Mouse (Mus musculus) kidney, postnatal 0 days (tissue): ENCODE data around the gene Mrps21. TPM values are rescaled to one million over a fixed set of nuclear protein-coding genes. Genes with fewer than 3 reads are reported as not detected.

ENCODE experiments used
- ATAC-seq: fragments of 200-750 bp; cut with Nextera tagmentation; replicated peaks from 2 replicates; pipeline ENCODE4 v1.8.0; 2017; ENCODE audit warnings: low read depth, moderate number of reproducible peaks, moderate TSS enrichment, moderate library complexity; ENCODE audit not compliant: low FRiP score
- DNase-seq: peaks from one replicate; pipeline ENCODE4 v3.0.0-alpha.2; 2016; ENCODE audit warnings: low spot score
- H3K27ac ChIP-seq: fragments of 300-500 bp; sonication (generic); 2 replicates; pipeline ENCODE4 v1.5.1; 2014; ENCODE audit warnings: mild to moderate bottlenecking
- H3K27me3 ChIP-seq: fragments of 300-500 bp; sonication (generic); 2 replicates; pipeline ENCODE4 v1.6.1; 2014; ENCODE audit warnings: low read length, mixed read lengths; ENCODE audit not compliant: insufficient read depth
- H3K36me3 ChIP-seq: fragments of 300-500 bp; sonication (generic); 2 replicates; pipeline ENCODE4 v1.6.1; 2014; ENCODE audit warnings: low read length, mixed read lengths; ENCODE audit not compliant: insufficient read depth
- H3K4me1 ChIP-seq: fragments of 300-500 bp; sonication (generic); replicated peaks from 2 replicates; pipeline ENCODE4 v1.6.1; 2014; ENCODE audit warnings: antibody characterized with exemption, low read length, mixed read lengths; ENCODE audit not compliant: insufficient read depth
- H3K4me2 ChIP-seq: fragments of 300-500 bp; sonication (generic); 2 replicates; pipeline ENCODE4 v1.6.1; 2014; ENCODE audit warnings: mild to moderate bottlenecking, low read length, moderate library complexity, mixed read lengths
- H3K4me3 ChIP-seq: fragments of 300-500 bp; sonication (generic); replicated peaks from 2 replicates; pipeline ENCODE4 v1.5.1; 2014; ENCODE audit warnings: low read depth, low read length
- H3K9ac ChIP-seq: fragments of 300-500 bp; sonication (generic); 2 replicates; pipeline ENCODE4 v1.6.1; 2014; ENCODE audit warnings: low read depth, low read length
- H3K9me3 ChIP-seq: fragments of 300-500 bp; sonication (generic); replicated peaks from 2 replicates; pipeline ENCODE4 v1.6.1; 2016; ENCODE audit warnings: low read length, inconsistent platforms, mixed read lengths
- CTCF ChIP-seq: IDR thresholded peaks from 2 replicates; pipeline ENCODE4 v1.5.1; 2016; ENCODE audit warnings: antibody characterized with exemption, low read depth, mild to moderate bottlenecking, moderate library complexity
- WGBS: fragments of 180-500 bp; shearing (Covaris S2); extraction: QIAGEN DNeasy Blood & Tissue Kit; methylation state at CpG from one replicate; pipeline ENCODE4 v1.1.7; 2014; 5-methylcytosine and 5-hydroxymethylcytosine counted together
- polyA plus RNA-seq: library from polyadenylated mRNA; unstranded; fragments of >200 nt; fragmentation: Nextera tagmentation; extraction: Ambion mirVana; gene quantifications from 2 replicates; pipeline ENCODE4 v1.2.1, GENCODE M21; 2015

The Mrps21 gene
- polyA plus RNA-seq, 1 experiment from 2014 or later: 494 TPM

DNA sequence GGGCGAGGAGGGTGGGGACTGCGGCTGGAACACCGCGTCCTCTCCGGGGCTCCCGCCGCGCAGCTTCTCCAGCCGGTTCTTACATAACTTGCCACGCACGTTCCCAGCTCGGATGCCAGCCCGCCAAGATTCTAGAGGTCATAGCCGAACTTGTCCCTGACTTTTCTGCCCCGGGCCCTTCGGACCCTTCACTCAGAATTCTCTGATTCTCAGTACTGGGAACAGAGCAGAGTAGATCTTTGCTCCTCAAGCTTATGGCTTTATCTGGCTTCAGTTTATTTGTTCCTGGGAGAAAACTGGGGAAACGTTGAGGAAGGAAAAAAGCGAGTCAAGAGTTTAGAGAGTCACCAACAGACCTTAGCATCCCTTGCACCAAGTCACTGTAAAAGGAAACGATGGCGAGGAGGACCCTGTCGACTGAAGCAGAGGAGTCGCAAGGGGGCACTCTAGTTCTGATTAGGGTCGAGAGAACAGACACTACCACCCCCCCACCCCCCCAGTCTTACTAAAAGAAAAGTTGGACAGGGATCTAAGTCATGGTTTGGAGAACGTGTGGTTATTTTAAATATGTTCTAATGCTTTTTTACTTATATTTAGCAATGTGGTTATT is 11.6 kb upstream of the Mrps21 start:
- WGBS: 3% methylated on average over 24 of the region's 24 CpGs
- peak overlapping the region; percentile 26 for H3K4me3 ChIP-seq
- H3K9me3 ChIP-seq: no peaks in the 10 kb centered on the region
- peak overlapping the region; percentile 5; the same call in 1 of the 2 replicates for H3K9ac ChIP-seq
- peak overlapping the region; percentile 97 for H3K4me2 ChIP-seq
- H3K4me1 ChIP-seq: peaks cover 6% of the 10 kb centered on the region; the same call in 1 of the 2 replicates
- peak; percentile 93 for DNase-seq
- H3K36me3 ChIP-seq: 0 out of 2 replicates have a peak, but pooled peaks cover 3% of the 10 kb centered on the region
- H3K27me3 ChIP-seq: no peaks in the 10 kb centered on the region
- TF ChIP-seq CTCF: peak; percentile 71
- ATAC-seq: no peak
- 0 out of 2 replicates have a peak overlapping the region, but pooled peaks have one; percentile 0 for H3K27ac ChIP-seq

DNA sequence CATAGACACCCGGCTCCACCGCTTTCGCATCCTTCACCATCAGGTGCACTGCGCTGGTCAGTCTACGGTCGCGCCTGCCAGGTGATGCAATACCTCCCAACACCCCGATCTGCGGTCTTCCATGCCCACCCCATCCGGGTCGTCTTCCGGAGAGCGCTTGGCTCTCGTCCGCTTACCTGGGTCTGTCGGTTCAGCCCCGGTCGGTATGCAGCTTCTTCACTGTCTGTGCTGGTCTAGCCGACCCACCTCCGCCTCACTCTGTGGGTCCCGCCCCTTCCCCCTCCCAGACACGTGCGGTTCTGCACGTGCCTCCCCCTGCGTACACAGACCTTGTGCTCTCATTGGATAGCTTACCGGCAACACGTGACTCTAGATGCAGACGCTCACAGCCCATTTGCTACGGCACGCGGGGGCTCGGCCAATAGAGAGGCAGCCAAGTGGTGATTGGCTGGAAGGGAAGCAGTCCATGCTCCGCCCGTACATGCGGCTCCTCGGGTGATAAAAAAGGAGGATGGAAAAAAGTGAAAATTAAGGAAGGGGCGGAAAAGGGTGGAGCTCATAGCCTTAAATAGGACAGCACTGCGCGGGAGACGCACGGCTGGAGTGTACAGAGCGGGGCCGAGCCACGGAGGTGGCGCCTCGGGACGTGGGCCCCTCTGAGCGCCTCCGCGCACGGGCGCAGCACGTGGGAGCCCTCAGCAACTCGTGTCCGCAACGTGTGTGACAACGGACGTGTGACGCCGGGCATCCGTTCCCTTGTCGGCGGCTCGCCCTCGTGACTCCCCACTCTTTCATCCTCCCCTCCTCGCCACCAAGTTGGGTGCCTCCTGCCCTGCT is 10.9 kb upstream of the Mrps21 start, which contains the start of gene Ciart:
Ciart (minus strand) TSS at position 273 of the 837 bp plus-strand sequence.
- no peaks in the 10 kb centered on the region for H3K27me3 ChIP-seq
- WGBS: under 1% methylated on average over 57 of the region's 66 CpGs
- H3K9ac ChIP-seq: peak within 1 kb of the TSS; percentile 53; the same call in 1 of the 2 replicates
- peak within 1 kb of the TSS; percentile 31; the same call in 1 of the 2 replicates for H3K27ac ChIP-seq
- TF ChIP-seq CTCF: no peak
- peak within 1 kb of the TSS; percentile 43 for H3K4me3 ChIP-seq
- peak; percentile 98 for ATAC-seq
- peaks cover 6% of the 10 kb centered on the region; the same call in 1 of the 2 replicates for H3K4me1 ChIP-seq
- peak within 1 kb of the TSS; percentile 97 for H3K4me2 ChIP-seq
- H3K36me3 ChIP-seq: 0 out of 2 replicates have a peak, but pooled peaks cover 1% of the 10 kb centered on the region
- DNase-seq: peak; percentile 99
- H3K9me3 ChIP-seq: no peaks in the 10 kb centered on the region

DNA sequence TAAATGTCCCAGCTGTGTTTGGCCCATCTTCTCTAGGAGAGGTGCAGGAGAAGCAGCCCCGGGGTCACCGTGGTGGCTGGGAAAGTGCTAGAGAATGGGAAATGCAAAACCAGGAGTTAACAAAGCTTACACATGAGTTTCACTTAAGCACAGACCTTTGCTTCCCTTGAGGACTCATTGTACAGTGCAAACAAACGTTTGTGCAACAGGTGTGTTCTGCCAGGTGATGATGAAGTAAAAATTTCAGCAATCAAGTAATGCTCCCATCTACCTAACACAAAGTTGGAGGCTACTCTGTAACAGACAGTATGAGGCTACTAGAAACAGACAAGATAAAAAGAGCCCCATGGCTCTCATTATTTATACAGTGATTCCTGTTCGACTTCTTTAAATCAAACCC is 7.7 kb upstream of the Mrps21 start:
- no peaks in the 10 kb centered on the region for H3K36me3 ChIP-seq
- peaks cover 6% of the 10 kb centered on the region; the same call in 1 of the 2 replicates for H3K4me1 ChIP-seq
- DNase-seq: no peak
- no peak for ATAC-seq
- H3K27ac ChIP-seq: no peak overlapping the region
- 91% methylated on average over 4 of the region's 4 CpGs for WGBS
- no peak overlapping the region for H3K9ac ChIP-seq
- no peaks in the 10 kb centered on the region for H3K27me3 ChIP-seq
- no peak overlapping the region for H3K4me2 ChIP-seq
- H3K9me3 ChIP-seq: no peaks in the 10 kb centered on the region
- TF ChIP-seq CTCF: no peak
- no peak overlapping the region for H3K4me3 ChIP-seq

DNA sequence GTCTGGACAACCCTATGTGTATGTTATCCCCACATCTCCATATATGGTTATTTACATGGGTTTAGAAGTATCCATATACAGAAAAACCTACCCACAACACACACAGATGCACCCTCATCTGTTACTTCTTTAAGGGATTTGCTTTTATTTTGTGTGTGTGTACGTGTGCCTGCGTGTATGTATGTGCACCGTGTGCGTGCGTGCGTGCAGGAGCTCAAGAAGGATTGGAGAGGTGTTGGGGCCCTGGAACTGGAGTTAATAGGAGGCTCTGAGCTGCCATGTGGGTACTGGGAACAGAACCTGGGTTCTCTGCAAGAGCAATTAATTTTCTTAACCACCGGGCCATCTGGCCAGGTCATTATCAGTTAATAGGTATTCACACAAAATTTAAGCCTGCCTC is 729 bp upstream of the Mrps21 start:
- Histone ChIP-seq H3K27ac (no peak overlapping the region), H3K9ac (peak overlapping the region; percentile 80; the same call in 1 of the 2 replicates), H3K27me3 (no peaks in the 10 kb centered on the region), H3K4me3 (peak overlapping the region; percentile 61), H3K9me3 (no peaks in the 10 kb centered on the region), H3K4me2 (peak overlapping the region; percentile 46), H3K4me1 (no peaks in the 10 kb centered on the region; the same call in 1 of the 2 replicates), H3K36me3 (peaks cover 7% of the 10 kb centered on the region; the same call in 1 of the 2 replicates)
- WGBS: 62% methylated on average over 7 of the region's 7 CpGs
- no peak for ATAC-seq
- DNase-seq: no peak
- TF ChIP-seq CTCF: no peak

DNA sequence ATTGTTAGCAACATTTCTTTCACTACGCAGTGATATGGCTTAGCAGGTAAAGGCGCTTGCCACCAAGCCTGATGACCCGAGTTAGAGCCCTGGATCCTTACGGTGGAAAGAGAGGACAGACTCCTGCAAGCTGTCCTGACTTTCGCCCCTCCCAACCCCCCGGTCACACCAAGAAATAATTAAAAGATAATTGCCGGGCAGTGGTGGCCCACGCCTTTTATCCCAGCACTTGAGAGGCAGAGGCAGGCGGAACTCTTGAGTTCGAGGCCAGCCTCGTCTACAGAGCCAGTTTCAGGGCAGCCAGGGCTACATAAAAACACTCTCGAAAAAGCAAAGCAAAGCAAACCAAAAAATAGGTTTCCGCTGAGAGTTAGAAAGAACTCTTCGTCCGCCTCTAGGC is 343 bp downstream of the Mrps21 start:
- Histone ChIP-seq H3K9me3 (no peaks in the 10 kb centered on the region), H3K4me2 (peak overlapping the region; percentile 46), H3K9ac (peak overlapping the region; percentile 80), H3K27me3 (no peaks in the 10 kb centered on the region), H3K27ac (peak overlapping the region; percentile 78), H3K36me3 (peaks cover 12% of the 10 kb centered on the region; the same call in 1 of the 2 replicates), H3K4me1 (no peaks in the 10 kb centered on the region; the same call in 1 of the 2 replicates), H3K4me3 (peak overlapping the region; percentile 61)
- WGBS: 4% methylated on average over 15 of the region's 15 CpGs
- no peak for TF ChIP-seq CTCF
- no peak for DNase-seq
- ATAC-seq: peak; percentile 1; the same call in 1 of the 2 replicates

DNA sequence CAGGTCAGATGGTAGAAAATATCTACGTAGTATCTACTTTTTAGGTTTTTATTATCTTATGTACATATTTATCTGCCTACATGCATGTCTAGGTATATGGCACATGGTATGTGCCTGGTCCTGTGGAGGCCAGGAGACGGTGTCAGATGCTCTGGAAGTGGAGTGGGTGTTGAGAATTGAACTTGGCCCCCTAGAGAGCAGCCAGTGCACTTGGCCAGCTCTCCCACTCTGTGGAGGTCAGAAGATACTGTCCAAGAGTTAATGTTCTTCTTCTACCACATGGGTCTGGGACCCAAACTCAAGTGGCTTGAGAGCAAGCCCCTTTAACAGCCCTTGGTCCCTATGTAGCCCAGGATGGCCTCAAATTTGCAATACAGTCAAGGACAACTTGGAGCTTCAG is 3.9 kb downstream of the Mrps21 start:
- Histone ChIP-seq H3K9me3 (no peaks in the 10 kb centered on the region), H3K27ac (no peak overlapping the region), H3K4me1 (no peaks in the 10 kb centered on the region; the same call in 1 of the 2 replicates), H3K4me2 (no peak overlapping the region), H3K27me3 (no peaks in the 10 kb centered on the region), H3K4me3 (no peak overlapping the region), H3K9ac (no peak overlapping the region), H3K36me3 (peaks cover 19% of the 10 kb centered on the region; the same call in 1 of the 2 replicates)
- ATAC-seq (no peak), DNase-seq (no peak)
- TF ChIP-seq CTCF: no peak
- WGBS: 98% methylated on average over 2 of the region's 2 CpGs
